Mouse (Mus musculus): ENCODE data around the gene Il6st.
"Not testable (repeated sequence)": the region's sequence is repeated elsewhere in the genome, so short reads cannot be mapped to it uniquely, and the experiment has no call there.

DNA sequence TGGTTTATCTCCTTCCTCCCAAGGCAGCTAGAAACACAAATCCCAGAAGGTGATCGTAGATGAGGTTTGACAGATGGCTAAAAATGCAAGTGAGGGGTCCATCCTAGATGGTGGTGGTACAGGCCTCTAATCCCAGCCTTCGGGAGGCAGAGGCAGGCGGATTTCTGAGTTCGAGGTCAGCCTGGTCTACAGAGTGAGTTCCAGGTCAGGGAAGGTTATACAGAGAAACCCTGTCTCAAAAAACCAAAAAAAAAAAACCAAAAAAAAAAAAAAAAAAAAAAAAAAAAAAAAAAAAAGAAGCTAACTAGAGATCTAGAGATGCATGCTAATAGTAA lies 36.8 kb upstream of the Il6st start:
- not testable (repeated sequence) for TF ChIP-seq POLR2A, CTCF (IDR thresholded peaks at IDR 0.05; ENCODE audit: insufficient read depth, low read depth, low read length)
